Mouse (Mus musculus): ENCODE results near the gene Fbxl16.

GRCm38 (mm10) chr17:25765886-25766285 is 43.0 kb upstream of the Fbxl16 start:
- TF ChIP-seq CTCF (IDR thresholded peaks at IDR 0.05; ENCODE audit: low read depth, low read length) (no peak), POLR2A (IDR thresholded peaks at IDR 0.05; ENCODE audit: insufficient read depth, low read length) (no peak)
